Mouse (Mus musculus) testis, adult 2 months (tissue): ENCODE measurements around the gene Fcer1g.

ENCODE experiments used
- CTCF ChIP-seq: fragments of 200-500 bp; IDR thresholded peaks from 2 replicates; pipeline ENCODE4 v1.5.1; 2012; ENCODE audit warnings: low read depth, mild to moderate bottlenecking, inconsistent platforms, low read length, moderate library complexity; ENCODE audit not compliant: control insufficient read depth, insufficient read depth, insufficient replicate concordance
- POLR2A ChIP-seq: fragments of 200-500 bp; IDR thresholded peaks from 2 replicates; pipeline ENCODE4 v1.6.1; 2012; ENCODE audit warnings: low read depth, mild to moderate bottlenecking, inconsistent platforms, low read length, moderate library complexity; ENCODE audit not compliant: control insufficient read depth

DNA sequence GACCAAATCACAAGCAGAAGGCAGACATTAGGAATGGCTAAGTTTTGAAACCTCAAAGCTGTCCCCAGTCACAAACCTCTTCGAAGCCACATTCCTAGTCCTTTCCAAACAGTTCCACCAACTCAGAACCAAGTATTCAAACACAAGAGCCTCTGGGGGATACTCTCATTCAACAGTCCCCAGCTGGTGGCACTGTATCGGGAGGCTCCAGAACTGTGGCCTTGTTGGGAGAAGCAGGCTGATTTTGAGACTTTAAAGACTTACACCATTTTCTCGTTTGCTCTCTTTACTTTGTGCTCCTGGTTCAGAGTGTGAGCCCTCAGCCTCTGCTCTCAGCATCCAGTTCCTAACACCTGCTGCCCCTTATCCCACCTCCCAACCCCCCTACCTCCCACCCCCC lies 51.1 kb downstream of the Fcer1g start:
- no peak for TF ChIP-seq CTCF
- TF ChIP-seq POLR2A = no peak
